Mouse (Mus musculus) embryo, embryonic 11 days (tissue): ENCODE data around the gene Rbpjl.

Experiments
- DNase-seq: peaks from one replicate; pipeline ENCODE4 v3.0.0-alpha.2; 2015

The Rbpjl gene

GRCm38 (mm10) chr2:164396076-164396475, 6.9 kb upstream of the Rbpjl start:
- no peak for DNase-seq

DNA sequence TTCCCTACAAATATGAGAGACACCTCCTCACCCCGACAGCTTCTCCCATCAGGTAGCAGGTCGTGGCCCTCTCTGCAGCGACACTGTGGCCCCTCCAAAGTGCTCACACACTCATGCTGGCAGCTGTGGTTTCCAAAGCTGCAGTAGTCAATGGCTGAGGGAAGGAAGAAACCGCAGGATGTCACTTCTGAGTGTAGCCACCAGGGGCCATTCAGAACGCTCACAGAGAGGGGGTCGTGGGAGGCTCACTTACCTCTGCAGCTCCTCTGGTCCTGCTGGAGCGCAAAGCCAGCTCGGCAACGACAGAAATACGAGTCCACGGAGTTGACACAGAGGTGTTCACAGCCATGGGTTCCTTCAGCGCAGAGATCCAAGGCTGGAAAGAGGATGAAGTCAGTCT, 6.0 kb upstream of the Rbpjl start:
- no peak for DNase-seq

DNA sequence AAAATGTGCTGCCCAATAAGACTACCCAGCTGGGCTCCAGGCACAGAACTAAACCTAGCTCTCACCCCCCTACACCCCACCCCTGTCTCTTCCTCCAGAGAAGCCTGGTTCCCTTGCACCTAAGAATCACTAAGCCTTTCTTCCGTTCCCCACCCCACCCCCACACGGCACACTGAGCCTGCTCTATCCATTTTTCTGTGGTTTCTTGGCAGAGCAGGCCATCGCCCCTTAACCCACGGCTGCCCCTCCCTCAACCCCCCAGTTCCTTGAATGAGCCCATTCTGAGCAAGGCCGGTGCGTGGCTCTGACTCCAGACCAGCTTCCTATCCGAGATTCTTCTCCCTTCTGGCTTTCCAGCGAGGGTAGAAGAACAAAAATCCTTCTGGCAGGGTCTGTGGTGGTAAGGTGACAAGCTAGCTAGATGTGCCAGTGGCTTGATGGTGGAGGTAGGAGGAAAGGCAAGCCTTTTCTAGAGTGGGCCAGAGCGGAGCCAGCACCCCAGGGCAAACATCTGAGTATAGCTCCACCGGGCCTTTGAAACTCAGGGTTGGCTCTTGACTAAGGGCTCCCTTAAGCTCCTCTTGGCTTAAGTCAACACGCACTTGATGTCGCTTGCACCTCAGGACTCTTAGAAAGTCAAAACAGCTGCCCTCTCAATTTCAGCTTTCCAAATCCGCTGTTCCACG, 598 bp downstream of the Rbpjl start:
- DNase-seq, result no peak

- peak; percentile 62 for DNase-seq
These were observed 1.4 kb downstream of the Rbpjl start for GRCm38 (mm10) chr2:164404082-164404990.

- no peak for DNase-seq
These were observed 2.1 kb downstream of the Rbpjl start, which contains the start of gene Matn4 for GRCm38 (mm10) chr2:164405060-164405459. Matn4 (minus strand) TSS chr2:164405160.

GRCm38 (mm10) chr2:164405519-164405918, 2.6 kb downstream of the Rbpjl start:
- DNase-seq, result no peak

GRCm38 (mm10) chr2:164407708-164408107, 4.8 kb downstream of the Rbpjl start:
- DNase-seq, result peak; percentile 85

GRCm38 (mm10) chr2:164414167-164414566, 11.2 kb downstream of the Rbpjl start:
- no peak for DNase-seq

DNA sequence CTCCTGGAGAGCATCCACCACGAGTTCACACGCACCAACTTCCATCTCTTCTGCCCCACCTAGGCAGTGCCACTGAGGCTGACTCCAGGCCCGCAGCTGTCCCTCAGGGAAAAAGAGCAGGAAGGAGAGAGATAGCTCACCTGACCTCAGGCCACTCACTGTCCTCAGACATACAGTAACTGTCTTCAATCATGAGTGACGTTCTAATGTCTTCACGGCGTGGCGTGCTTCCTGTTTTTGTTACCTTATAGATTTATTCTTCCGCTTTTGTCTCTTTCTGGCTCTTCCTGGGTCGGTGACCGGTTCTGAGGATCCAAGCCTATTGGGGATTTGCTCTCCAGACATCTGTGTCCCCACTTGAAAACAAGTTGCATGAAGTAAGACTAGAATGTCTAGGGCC, 11.6 kb downstream of the Rbpjl start:
- DNase-seq, result no peak

DNA sequence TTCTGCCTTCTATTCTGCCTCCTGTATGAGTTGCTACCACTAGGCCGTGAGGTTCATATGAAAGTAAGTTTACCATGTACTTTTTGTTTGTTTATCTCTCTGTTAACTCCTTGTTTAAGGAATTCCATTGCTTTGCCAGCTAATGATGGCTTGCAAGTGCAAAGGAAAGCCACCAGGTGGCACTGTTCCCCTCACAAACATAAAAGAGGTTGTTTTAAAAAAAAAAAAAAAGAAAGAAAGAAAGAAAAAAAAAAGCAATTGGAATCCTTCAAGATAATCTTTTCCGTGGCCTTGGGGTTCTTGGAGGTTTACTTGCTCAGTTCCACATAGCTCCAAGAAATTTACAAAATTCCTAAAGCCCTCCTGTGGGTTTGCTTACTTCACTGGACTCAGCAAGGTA, 14.3 kb downstream of the Rbpjl start:
- DNase-seq, result peak; percentile 65

- no peak for DNase-seq
These were observed 15.5 kb downstream of the Rbpjl start for GRCm38 (mm10) chr2:164418308-164418875.

GRCm38 (mm10) chr2:164419489-164419888, 16.5 kb downstream of the Rbpjl start:
- no peak for DNase-seq

GRCm38 (mm10) chr2:164421306-164421705, 18.4 kb downstream of the Rbpjl start:
- no peak for DNase-seq

- no peak for DNase-seq
These were observed 19.0 kb downstream of the Rbpjl start for GRCm38 (mm10) chr2:164421979-164422378.

- DNase-seq, result no peak
These were observed 19.9 kb downstream of the Rbpjl start for GRCm38 (mm10) chr2:164422675-164423393.

DNA sequence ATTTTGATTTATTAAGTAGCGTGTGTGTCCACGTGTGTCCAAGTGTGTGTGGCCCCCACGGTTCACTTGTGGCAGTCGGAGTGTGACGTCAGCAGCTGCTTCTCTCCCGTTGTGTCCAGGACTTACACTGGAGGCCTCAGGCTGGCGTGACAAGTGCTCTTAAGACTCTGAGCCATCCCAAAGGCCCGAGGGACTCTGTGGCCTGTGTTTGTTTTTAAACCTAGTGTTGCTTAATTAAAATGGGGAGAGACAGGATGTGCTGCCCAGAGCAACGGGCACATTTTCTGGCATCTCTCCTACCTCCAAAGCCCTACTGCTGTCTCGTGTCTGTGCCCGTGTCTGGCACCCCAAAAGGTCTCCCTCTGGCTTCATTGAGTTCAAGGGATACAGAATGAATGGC, 20.5 kb downstream of the Rbpjl start:
- no peak for DNase-seq

- DNase-seq, result no peak
These were observed 21.5 kb downstream of the Rbpjl start for GRCm38 (mm10) chr2:164424406-164424805.

- no peak for DNase-seq
These were observed 22.5 kb downstream of the Rbpjl start for GRCm38 (mm10) chr2:164425401-164425800.

DNA sequence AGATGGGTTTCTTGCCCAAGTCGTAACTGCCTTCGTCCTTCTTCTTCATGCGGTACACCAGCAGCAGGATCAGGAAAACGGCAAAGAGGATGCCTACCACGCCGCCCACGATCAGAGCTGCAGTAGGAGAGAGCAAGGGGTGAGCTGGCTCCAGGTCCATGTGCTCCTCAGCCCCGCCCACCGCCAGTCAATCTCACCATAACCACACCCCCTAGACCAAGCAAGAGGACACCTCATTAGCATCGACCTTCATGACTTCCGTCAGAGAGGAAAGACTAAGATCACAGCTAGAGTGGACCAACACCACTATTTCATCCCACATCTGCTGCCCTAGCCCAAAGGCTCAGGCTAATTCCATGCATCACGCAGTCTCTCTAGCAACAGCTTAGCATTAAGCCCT, 23.2 kb downstream of the Rbpjl start:
- DNase-seq, result no peak

DNA sequence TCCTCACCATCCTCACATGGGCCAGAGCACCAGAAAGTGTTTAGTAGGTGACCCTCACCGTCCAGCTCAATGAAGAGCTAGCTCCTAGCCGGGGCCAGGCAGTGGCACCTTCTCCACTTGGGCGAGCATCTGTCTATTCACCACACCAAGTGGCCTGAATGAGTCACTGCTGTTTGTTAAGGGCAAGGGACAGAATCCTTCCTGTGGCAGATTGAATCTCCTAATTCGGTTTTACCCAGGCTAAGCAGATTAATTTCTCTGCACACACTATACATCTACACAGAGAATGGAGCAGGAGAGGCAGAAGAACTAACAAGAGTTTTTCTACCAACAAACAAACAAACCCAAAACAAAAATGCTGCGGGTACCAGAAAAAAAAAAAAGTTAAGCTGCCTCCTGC, 24.0 kb downstream of the Rbpjl start:
- no peak for DNase-seq

DNA sequence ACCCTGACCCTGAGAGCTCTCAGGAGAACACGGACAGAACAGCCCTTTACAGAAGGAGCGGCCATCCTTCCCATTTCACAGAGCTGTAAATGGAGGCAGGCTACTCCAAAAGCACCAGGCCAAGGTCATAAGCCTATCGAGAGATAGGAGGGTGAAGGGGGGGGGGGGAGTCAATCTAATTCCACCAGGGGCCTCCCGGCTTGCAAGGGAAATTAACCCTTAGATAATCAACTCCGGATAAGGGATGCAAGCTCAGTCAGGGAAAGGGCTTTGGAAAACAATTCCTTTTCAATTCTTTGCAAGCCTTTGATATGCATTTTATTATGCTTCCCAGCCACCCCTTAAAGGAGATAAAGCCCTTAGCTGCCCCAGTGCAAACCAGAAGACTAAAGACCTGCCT, 25.5 kb downstream of the Rbpjl start:
- no peak for DNase-seq

DNA sequence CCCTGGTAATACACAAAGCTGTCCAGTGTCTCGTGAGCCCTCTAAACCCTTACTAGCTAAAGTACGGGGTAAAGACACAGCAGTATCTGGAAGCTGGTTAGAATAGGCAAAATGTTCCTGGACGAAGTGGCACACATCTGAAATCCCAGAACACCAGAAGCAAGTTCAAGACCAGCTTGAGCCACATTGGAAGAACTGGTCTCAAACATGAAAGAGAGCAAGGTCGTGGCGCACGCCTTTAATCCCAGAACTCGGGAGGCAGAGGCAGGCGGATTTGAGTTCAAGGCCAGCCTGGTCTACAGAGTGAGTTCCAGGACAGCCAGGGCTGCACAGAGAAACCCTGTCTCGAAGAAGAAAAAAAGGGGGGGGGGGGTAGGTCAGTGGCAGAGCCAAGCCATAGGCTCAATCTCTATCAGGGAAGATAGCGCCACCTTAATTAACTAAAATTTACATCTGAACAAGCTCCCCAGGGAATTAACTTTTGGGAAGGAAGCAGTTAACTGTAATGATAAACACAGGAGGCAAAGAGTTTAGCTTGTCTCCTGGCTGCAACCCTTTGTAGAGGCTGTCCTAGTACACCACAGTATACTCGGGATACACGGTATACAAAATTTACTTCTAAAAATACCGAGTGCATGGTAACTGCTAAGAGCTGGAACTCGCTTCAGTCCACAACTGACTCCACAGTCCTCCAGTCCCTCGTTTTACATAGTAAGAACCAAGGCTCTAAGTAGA, 27.1 kb downstream of the Rbpjl start:
- no peak for DNase-seq
